Mouse (Mus musculus): Measurements from ENCODE around the gene Kif20b. TPM values are rescaled to one million over a fixed set of nuclear protein-coding genes. Genes with fewer than 3 reads are reported as not detected.

The Kif20b gene
- polyA plus RNA-seq, 1 experiment from 2014 or later: 66.2 TPM

MicroRNAs within 50 kb of the gene (microRNA counts, 519-probe panel; counts per million panel counts)
- 177 counts per million, percentile 53 among the panel's probes with 10 or more counts for microRNA mmu-miR-1950

Small RNA genes within 50 kb of the gene (microRNA-seq; reads per million reads assigned to microRNA genes)
- not detected for gene Mir1950

Other genes starting within 250 kb of the Kif20b start
- 1.5 and 1.8 TPM in 2 replicates for gene Slc16a12, start 175.1 kb upstream of the Kif20b start, polyA plus RNA-seq (2015; fragmentation: Nextera tagmentation; extraction: Ambion mirVana)
- gene Pank1, start 42.9 kb upstream of the Kif20b start, polyA plus RNA-seq (2015; fragmentation: Nextera tagmentation; extraction: Ambion mirVana): 5.8 and 6.7 TPM in 2 replicates

Data from forebrain, embryonic 13.5 days (tissue).